Mouse (Mus musculus): Measurements from ENCODE around the gene Jchain.

Jchain gene

GRCm38 (mm10) chr5:88534697-88535096 lies 7.0 kb upstream of the Jchain start:
- no peak for DNase-seq (ENCODE audit: extremely low read depth, insufficient read length, low spot score)

- no peak for DNase-seq (ENCODE audit: extremely low read depth, insufficient read length, low spot score)
These were observed 3.2 kb upstream of the Jchain start for GRCm38 (mm10) chr5:88530908-88531307.

DNA sequence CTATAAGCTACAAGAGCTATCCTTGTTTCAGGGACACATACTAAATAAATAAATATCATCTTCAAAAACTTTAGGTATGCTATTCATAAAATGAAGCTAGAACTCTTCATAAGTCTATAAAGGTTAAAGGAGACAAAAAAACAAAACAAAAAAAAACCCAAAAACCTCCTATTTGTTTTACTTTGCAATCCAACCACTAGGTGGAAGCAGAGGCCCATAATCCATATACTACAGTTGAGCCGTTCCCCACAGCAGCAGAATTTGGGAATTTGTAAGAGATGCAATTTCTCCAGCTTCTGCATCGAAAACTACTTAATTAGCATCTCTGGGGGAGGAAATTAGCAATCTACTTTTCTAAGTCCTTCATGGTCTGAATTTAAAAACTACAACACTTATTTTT lies 8.5 kb downstream of the Jchain start:
- DNase-seq (ENCODE audit: extremely low read depth, insufficient read length, low spot score): no peak

- no peak for DNase-seq (ENCODE audit: extremely low read depth, insufficient read length, low spot score)
These were observed 18.7 kb downstream of the Jchain start for GRCm38 (mm10) chr5:88508990-88509389.

DNA sequence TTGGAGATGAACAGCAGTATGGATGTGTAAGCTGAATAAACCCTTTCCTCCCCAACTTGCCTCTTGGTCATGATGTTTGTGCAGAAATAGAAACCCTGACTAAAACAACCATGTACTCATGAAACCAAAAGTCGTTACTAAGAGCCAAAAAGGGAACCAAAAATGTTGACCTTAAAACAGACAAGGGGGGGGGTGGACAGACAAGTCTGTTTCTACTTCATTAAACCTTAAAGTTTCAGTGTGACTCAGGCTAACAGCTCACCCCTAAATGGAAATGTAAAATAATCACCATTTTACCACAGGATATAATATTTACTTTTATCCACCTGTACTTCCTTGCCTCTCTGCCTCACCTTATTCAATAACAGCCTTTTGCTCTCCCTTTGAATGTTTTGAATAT lies 19.1 kb downstream of the Jchain start:
- DNase-seq (ENCODE audit: extremely low read depth, insufficient read length, low spot score): no peak

DNA sequence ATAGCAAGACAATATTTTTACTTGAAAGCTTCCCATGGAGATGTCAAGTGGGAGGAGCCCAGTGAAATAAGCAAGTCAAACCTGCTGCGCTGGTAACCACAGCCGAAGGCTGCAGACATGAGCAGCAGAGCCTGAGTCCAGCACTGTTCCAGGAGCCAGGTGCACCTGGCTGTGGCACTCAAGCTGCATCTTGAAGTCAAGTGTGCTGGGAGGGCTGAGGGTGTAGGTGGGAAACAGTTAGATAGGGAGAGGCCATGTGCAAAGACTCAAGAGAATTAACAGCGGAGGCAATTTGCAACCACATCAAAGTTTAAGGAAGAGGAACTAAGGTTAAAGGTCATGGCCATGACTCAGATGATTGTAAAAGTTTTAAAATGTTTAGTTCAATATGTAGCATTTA lies 27.9 kb downstream of the Jchain start:
- DNase-seq (ENCODE audit: extremely low read depth, insufficient read length, low spot score): no peak

DNA sequence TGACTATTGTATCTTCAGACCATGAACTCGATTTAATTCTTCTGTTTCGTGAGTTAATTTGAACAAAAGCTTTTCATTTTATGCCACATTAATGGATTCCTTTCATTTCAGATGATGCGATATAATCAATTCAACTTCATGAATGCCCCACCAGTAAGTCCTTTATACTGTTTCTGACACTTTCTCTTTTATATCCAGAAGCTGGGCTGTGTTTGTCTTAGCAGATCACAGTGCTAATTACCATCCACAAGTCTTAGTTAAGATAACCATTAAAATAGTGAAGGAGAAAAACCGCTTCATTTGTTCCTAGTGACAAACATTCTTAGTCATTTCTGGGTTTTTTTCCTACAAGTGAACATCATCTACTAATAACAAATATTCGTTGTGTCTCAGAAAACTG lies 36.6 kb downstream of the Jchain start:
- no peak for DNase-seq (ENCODE audit: extremely low read depth, insufficient read length, low spot score)

- no peak for DNase-seq (ENCODE audit: extremely low read depth, insufficient read length, low spot score)
These were observed 38.7 kb downstream of the Jchain start for GRCm38 (mm10) chr5:88489004-88489403.

DNA sequence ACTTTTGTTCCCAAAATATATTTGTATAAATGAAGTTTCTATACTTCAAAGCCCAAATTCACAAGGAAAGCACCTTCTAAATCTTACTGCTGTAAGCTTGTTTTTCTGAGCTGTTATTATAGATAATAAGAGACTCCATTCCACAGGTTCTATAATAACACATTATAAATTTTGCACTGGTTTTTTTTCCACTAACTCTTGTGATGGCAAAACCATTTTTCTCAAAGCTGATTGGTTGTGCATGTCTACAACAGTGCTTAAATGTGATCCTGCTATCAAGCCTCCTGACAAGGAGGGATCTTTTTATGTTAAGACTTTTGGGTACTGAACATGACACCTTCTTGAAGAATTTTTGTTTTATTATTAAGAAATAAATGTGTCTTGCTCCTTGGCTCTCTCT lies 40.0 kb downstream of the Jchain start, which contains the start of gene Enam:
Gene Enam, plus strand, starts transcription at position 301 of the 400 bp plus-strand sequence.
- DNase-seq (ENCODE audit: extremely low read depth, insufficient read length, low spot score): no peak
